Mouse (Mus musculus) urinary bladder, postnatal 10 days (tissue): ENCODE data around the gene Stard5.

Experiments
- DNase-seq: peaks from one replicate; pipeline ENCODE4 v3.0.0; 2022; ENCODE audit warnings: low spot score

Stard5 gene

GRCm38 (mm10) chr7:83666087-83666595 is 34.4 kb downstream of the Stard5 start:
- DNase-seq = no peak

GRCm38 (mm10) chr7:83667936-83668645 is 36.3 kb downstream of the Stard5 start:
- DNase-seq = no peak

- no peak for DNase-seq
Observed at GRCm38 (mm10) chr7:83668724-83669123, 37.0 kb downstream of the Stard5 start.

GRCm38 (mm10) chr7:83671573-83671972 is 39.8 kb downstream of the Stard5 start:
- DNase-seq = no peak

GRCm38 (mm10) chr7:83675545-83676254 is 43.9 kb downstream of the Stard5 start:
- DNase-seq = no peak

- no peak for DNase-seq
Observed at GRCm38 (mm10) chr7:83677296-83677695, 45.5 kb downstream of the Stard5 start.

GRCm38 (mm10) chr7:83678506-83678905 is 46.7 kb downstream of the Stard5 start:
- no peak for DNase-seq

- DNase-seq = no peak
Observed at GRCm38 (mm10) chr7:83682640-83683274, 51.0 kb downstream of the Stard5 start.

- DNase-seq = no peak
Observed at GRCm38 (mm10) chr7:83695449-83696212, 63.9 kb downstream of the Stard5 start.

- no peak for DNase-seq
Observed at GRCm38 (mm10) chr7:83699066-83699745, 67.4 kb downstream of the Stard5 start.
